Mouse (Mus musculus): Measurements from ENCODE around the gene Kncn. TPM values are rescaled to one million over a fixed set of nuclear protein-coding genes. Genes with fewer than 3 reads are reported as not detected.

Kncn gene
- polyA plus RNA-seq, 1 experiment, result 0.09 TPM

DNA sequence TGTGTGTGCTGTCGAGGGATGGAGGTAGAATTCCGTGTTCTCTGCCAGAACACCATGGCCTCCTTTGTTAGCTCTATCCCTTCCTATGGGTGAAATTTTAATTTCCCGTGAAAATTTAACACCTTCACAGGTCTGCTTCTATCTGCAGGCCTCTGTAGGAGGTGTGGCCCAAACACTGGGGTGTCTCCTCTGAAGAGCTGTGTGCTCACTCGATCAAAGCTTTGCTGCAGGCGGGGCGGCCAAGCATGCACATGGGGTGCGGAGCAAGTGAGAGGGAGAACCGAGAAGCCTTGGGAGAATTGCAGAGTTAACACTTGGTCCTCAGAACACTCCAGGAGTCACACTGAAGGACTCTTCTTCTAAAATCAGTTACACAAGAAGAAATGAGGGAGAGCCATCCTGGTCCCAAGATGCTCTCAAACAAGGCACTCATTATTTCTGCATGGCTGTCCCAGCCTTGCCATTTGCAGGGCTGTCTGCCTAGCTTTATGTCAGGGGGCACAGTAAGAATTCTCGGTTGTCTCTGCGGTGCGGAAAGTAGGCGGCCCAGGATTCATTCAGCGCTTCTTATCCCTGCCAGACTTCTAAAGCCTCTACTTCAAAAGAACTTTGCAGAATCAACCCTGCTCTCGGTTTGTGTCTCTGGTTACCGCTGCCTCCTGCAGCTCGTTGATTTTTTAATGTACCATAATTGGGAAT is 14.5 kb upstream of the Kncn start:
- DNase-seq, result no peak
- Histone ChIP-seq H3K4me1 (replicated peaks; ENCODE audit: control insufficient read depth, insufficient read depth, low read length) (no peaks in the 10 kb centered on the region), H3K27ac (ENCODE audit: control insufficient read depth, insufficient read depth, low read length) (no peak overlapping the region), H3K27me3 (ENCODE audit: control insufficient read depth, insufficient read depth, low read length) (no peaks in the 10 kb centered on the region), H3K36me3 (ENCODE audit: control insufficient read depth, insufficient read depth, low read length) (peaks cover 43% of the 10 kb centered on the region), H3K4me3 (ENCODE audit: control insufficient read depth, insufficient read depth, low read length) (no peak overlapping the region)
- TF ChIP-seq CTCF (IDR thresholded peaks at IDR 0.05; ENCODE audit: borderline replicate concordance, control insufficient read depth, extremely low read depth, insufficient read depth, low read length, poor library complexity) (no peak), POLR2A (IDR thresholded peaks at IDR 0.05; ENCODE audit: control insufficient read depth, extremely low read depth, insufficient read depth, low read length, poor library complexity) (no peak)
- 93% methylated on average over 16 of the region's 16 CpGs for WGBS

DNA sequence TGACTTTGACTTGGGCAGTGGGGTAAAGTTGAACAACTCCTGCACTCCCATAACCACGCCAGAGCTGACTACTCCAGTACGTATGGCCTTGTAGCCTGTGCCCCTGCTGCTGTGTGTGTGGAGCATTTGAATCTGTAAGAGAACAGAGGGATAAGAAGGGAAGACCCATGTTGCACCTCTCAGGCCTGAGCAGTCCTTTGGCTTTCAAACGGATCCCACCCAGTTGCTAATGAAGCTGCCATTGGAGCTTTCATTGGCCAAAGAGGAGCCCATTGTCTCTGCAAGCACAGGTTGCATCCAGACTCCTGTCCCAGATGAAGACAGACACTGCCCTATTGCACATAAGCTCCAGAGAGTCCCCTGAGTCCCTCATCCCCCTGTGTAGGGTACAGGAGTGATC is 11.0 kb upstream of the Kncn start:
- DNase-seq, result no peak
- no peak overlapping the region for H3K4me3 ChIP-seq (ENCODE audit: control insufficient read depth, insufficient read depth, low read length)
- H3K36me3 ChIP-seq (ENCODE audit: control insufficient read depth, insufficient read depth, low read length), result peaks cover 35% of the 10 kb centered on the region
- no peaks in the 10 kb centered on the region for H3K4me1 ChIP-seq (replicated peaks; ENCODE audit: control insufficient read depth, insufficient read depth, low read length)
- 96% methylated on average over 3 of the region's 3 CpGs for WGBS
- H3K27ac ChIP-seq (ENCODE audit: control insufficient read depth, insufficient read depth, low read length), result no peak overlapping the region
- H3K27me3 ChIP-seq (ENCODE audit: control insufficient read depth, insufficient read depth, low read length), result no peaks in the 10 kb centered on the region
- no peak for TF ChIP-seq POLR2A (IDR thresholded peaks at IDR 0.05; ENCODE audit: control insufficient read depth, extremely low read depth, insufficient read depth, low read length, poor library complexity)
- TF ChIP-seq CTCF (IDR thresholded peaks at IDR 0.05; ENCODE audit: borderline replicate concordance, control insufficient read depth, extremely low read depth, insufficient read depth, low read length, poor library complexity), result no peak

DNA sequence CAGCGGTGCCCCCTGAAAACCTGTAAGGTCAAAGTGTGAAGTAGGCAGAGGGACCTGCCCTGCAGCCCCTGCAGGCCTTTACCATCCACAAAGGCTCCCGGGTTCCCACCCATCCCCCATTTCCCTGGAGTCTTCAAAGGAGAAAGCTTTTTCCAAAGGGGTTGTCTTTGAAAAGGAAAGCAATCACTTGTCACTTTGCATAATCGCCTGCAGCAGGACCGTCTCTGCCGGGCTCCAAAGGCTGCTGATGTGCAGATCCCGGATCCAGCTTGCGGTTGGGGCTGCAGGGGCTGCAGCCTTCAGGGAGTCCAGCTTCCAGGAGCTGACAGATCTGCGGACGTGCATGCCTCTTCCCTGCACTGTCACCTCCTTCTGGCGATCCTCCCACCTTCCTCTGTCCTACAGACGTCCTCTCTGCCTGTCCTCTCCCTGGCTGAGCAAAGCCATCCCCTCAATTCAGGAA is 6.0 kb upstream of the Kncn start:
- Histone ChIP-seq H3K4me1 (replicated peaks; ENCODE audit: control insufficient read depth, insufficient read depth, low read length) (no peaks in the 10 kb centered on the region), H3K27ac (ENCODE audit: control insufficient read depth, insufficient read depth, low read length) (no peak overlapping the region), H3K27me3 (ENCODE audit: control insufficient read depth, insufficient read depth, low read length) (no peaks in the 10 kb centered on the region), H3K4me3 (ENCODE audit: control insufficient read depth, insufficient read depth, low read length) (no peak overlapping the region), H3K36me3 (ENCODE audit: control insufficient read depth, insufficient read depth, low read length) (peaks cover 16% of the 10 kb centered on the region)
- no peak for DNase-seq
- WGBS, result 87% methylated on average over 11 of the region's 11 CpGs
- TF ChIP-seq POLR2A (IDR thresholded peaks at IDR 0.05; ENCODE audit: control insufficient read depth, extremely low read depth, insufficient read depth, low read length, poor library complexity) (no peak), CTCF (IDR thresholded peaks at IDR 0.05; ENCODE audit: borderline replicate concordance, control insufficient read depth, extremely low read depth, insufficient read depth, low read length, poor library complexity) (no peak)

DNA sequence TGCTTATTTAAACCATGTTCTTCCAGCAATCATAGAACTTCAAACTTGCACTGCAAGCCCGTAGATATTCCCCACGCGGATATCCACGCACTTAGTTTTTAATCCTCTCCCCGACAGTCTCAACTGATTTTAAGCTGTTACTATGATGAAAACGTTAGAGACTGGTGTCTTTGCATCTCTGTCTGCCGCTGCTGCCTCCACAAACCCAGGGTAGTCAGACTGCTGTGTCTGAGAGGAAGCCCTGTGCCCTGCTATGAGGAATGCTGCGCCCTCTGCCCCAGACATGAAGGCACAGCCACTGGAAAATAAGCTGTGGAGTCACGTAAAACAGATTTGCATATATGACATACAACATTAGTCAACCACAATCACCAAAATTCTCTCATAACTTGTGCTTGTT is 5.4 kb upstream of the Kncn start:
- Histone ChIP-seq H3K36me3 (ENCODE audit: control insufficient read depth, insufficient read depth, low read length) (peaks cover 10% of the 10 kb centered on the region; the same call in 1 of the 2 replicates), H3K4me1 (replicated peaks; ENCODE audit: control insufficient read depth, insufficient read depth, low read length) (no peaks in the 10 kb centered on the region), H3K27me3 (ENCODE audit: control insufficient read depth, insufficient read depth, low read length) (no peaks in the 10 kb centered on the region), H3K27ac (ENCODE audit: control insufficient read depth, insufficient read depth, low read length) (no peak overlapping the region), H3K4me3 (ENCODE audit: control insufficient read depth, insufficient read depth, low read length) (no peak overlapping the region)
- TF ChIP-seq POLR2A (IDR thresholded peaks at IDR 0.05; ENCODE audit: control insufficient read depth, extremely low read depth, insufficient read depth, low read length, poor library complexity), result no peak
- DNase-seq, result no peak
- 88% methylated on average over 9 of the region's 9 CpGs for WGBS

DNA sequence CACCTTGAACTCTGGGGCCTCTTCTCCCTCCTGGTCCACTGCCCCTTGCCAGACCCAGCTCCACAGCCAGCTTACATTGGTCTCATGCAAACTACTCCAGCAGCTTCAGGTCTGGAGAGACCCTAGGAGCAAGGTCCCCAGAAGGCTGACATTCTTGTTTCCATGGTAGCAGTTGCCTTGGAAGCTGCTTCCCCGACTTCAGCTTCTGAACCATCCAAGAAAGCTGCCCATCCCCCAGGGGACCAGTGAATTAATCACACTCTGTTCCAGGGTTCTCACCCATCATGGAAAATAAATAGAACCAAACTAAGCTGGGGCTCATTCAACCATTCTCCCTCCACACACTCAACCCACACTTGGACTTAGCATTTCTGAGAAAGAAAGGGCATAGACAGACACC is 3.0 kb upstream of the Kncn start:
- TF ChIP-seq POLR2A (IDR thresholded peaks at IDR 0.05; ENCODE audit: control insufficient read depth, extremely low read depth, insufficient read depth, low read length, poor library complexity) (no peak), CTCF (IDR thresholded peaks at IDR 0.05; ENCODE audit: borderline replicate concordance, control insufficient read depth, extremely low read depth, insufficient read depth, low read length, poor library complexity) (no peak)
- no peak overlapping the region for H3K4me3 ChIP-seq (ENCODE audit: control insufficient read depth, insufficient read depth, low read length)
- WGBS, result 37% methylated on average over 1 of the region's 1 CpGs
- no peaks in the 10 kb centered on the region for H3K36me3 ChIP-seq (ENCODE audit: control insufficient read depth, insufficient read depth, low read length)
- H3K4me1 ChIP-seq (replicated peaks; ENCODE audit: control insufficient read depth, insufficient read depth, low read length), result no peaks in the 10 kb centered on the region
- no peak for DNase-seq
- H3K27ac ChIP-seq (ENCODE audit: control insufficient read depth, insufficient read depth, low read length), result no peak overlapping the region
- H3K27me3 ChIP-seq (ENCODE audit: control insufficient read depth, insufficient read depth, low read length), result no peaks in the 10 kb centered on the region

DNA sequence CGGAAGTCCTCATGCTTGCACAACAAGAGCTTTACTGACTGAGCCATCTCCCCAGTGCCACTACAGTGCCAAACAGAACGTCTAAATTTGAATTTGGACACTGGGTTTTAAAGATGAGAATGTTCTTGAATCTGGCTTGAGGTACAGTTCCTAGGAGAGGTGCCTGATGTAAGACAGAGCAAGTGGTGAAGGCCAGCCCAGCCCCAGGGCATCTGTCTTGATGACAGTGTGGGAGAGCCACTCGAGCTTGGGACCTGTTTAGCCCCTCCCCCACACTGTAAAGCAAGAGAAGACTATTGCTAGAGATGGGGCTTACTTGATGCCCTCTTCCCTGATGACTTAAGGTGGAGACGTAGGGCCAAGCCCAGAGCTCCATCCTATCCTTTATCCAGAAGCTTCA is 2.0 kb upstream of the Kncn start:
- no peaks in the 10 kb centered on the region for H3K4me1 ChIP-seq (replicated peaks; ENCODE audit: control insufficient read depth, insufficient read depth, low read length)
- H3K27ac ChIP-seq (ENCODE audit: control insufficient read depth, insufficient read depth, low read length), result no peak overlapping the region
- no peak for DNase-seq
- no peak overlapping the region for H3K4me3 ChIP-seq (ENCODE audit: control insufficient read depth, insufficient read depth, low read length)
- WGBS, result 63% methylated on average over 4 of the region's 4 CpGs
- no peaks in the 10 kb centered on the region for H3K36me3 ChIP-seq (ENCODE audit: control insufficient read depth, insufficient read depth, low read length)
- TF ChIP-seq POLR2A (IDR thresholded peaks at IDR 0.05; ENCODE audit: control insufficient read depth, extremely low read depth, insufficient read depth, low read length, poor library complexity) (no peak), CTCF (IDR thresholded peaks at IDR 0.05; ENCODE audit: borderline replicate concordance, control insufficient read depth, extremely low read depth, insufficient read depth, low read length, poor library complexity) (no peak)
- no peaks in the 10 kb centered on the region for H3K27me3 ChIP-seq (ENCODE audit: control insufficient read depth, insufficient read depth, low read length)

DNA sequence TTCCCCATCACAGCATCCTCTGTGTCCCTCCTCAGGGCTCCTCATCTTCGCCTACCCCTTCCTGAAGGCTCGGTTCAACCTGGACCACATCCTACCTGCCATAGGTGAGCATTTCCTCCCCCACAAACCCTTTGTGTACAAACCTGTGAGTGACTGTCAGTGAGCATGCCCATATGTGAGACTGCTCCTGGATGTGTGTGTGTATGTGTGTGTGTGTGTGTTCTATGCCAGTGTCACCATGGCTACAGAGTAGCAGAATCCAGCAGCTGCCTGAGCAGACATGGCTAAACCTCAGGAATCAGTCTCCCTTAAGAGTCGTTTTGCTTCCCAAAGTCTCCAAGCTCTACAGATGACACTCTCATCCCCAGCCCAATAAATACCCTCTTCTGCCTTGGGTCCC is 1.6 kb downstream of the Kncn start:
- TF ChIP-seq POLR2A (IDR thresholded peaks at IDR 0.05; ENCODE audit: control insufficient read depth, extremely low read depth, insufficient read depth, low read length, poor library complexity) (no peak), CTCF (IDR thresholded peaks at IDR 0.05; ENCODE audit: borderline replicate concordance, control insufficient read depth, extremely low read depth, insufficient read depth, low read length, poor library complexity) (no peak)
- H3K4me1 ChIP-seq (replicated peaks; ENCODE audit: control insufficient read depth, insufficient read depth, low read length), result no peaks in the 10 kb centered on the region
- DNase-seq, result no peak
- no peak overlapping the region for H3K27ac ChIP-seq (ENCODE audit: control insufficient read depth, insufficient read depth, low read length)
- H3K27me3 ChIP-seq (ENCODE audit: control insufficient read depth, insufficient read depth, low read length), result peaks cover 7% of the 10 kb centered on the region; the same call in 1 of the 2 replicates
- H3K36me3 ChIP-seq (ENCODE audit: control insufficient read depth, insufficient read depth, low read length), result no peaks in the 10 kb centered on the region
- H3K4me3 ChIP-seq (ENCODE audit: control insufficient read depth, insufficient read depth, low read length), result no peak overlapping the region
- WGBS, result 75% methylated on average over 3 of the region's 3 CpGs
